Mouse (Mus musculus): Measurements from ENCODE around the gene Fmc1.
"Not testable (repeated sequence)": the region's sequence is repeated elsewhere in the genome, so short reads cannot be mapped to it uniquely, and the experiment has no call there.

The Fmc1 gene

GRCm38 (mm10) chr6:38547707-38548106, 14.4 kb downstream of the Fmc1 start:
- Histone ChIP-seq H3K27me3 (ENCODE audit: control insufficient read depth, insufficient read depth, low read length, poor library complexity, severe bottlenecking) (no peaks in the 10 kb centered on the region), H3K36me3 (ENCODE audit: control insufficient read depth, insufficient read depth, low read length, poor library complexity, severe bottlenecking) (no peaks in the 10 kb centered on the region)
- DNase-seq (ENCODE audit: low read depth, low spot score): no peak

GRCm38 (mm10) chr6:38548595-38548994, 15.3 kb downstream of the Fmc1 start:
- H3K36me3 ChIP-seq (ENCODE audit: control insufficient read depth, insufficient read depth, low read length, poor library complexity, severe bottlenecking); H3K27me3 ChIP-seq (ENCODE audit: control insufficient read depth, insufficient read depth, low read length, poor library complexity, severe bottlenecking); DNase-seq (ENCODE audit: low read depth, low spot score): not testable (repeated sequence)

- H3K27me3 ChIP-seq (ENCODE audit: control insufficient read depth, insufficient read depth, low read length, poor library complexity, severe bottlenecking); H3K36me3 ChIP-seq (ENCODE audit: control insufficient read depth, insufficient read depth, low read length, poor library complexity, severe bottlenecking); DNase-seq (ENCODE audit: low read depth, low spot score): not testable (repeated sequence)
These were observed 16.5 kb downstream of the Fmc1 start for GRCm38 (mm10) chr6:38549840-38550239.

- peak; percentile 75 for DNase-seq (ENCODE audit: low read depth, low spot score)
- H3K27me3 ChIP-seq (ENCODE audit: control insufficient read depth, insufficient read depth, low read length, poor library complexity, severe bottlenecking): no peaks in the 10 kb centered on the region
- no peaks in the 10 kb centered on the region for H3K36me3 ChIP-seq (ENCODE audit: control insufficient read depth, insufficient read depth, low read length, poor library complexity, severe bottlenecking)
These were observed 17.2 kb downstream of the Fmc1 start for GRCm38 (mm10) chr6:38550250-38551061.

GRCm38 (mm10) chr6:38551062-38551988, 18.0 kb downstream of the Fmc1 start, which contains the start of gene Luc7l2:
Gene Luc7l2, plus strand, starts transcription at chr6:38551334.
- no peaks in the 10 kb centered on the region for H3K36me3 ChIP-seq (ENCODE audit: control insufficient read depth, insufficient read depth, low read length, poor library complexity, severe bottlenecking)
- peak; percentile 99 for DNase-seq (ENCODE audit: low read depth, low spot score)
- H3K27me3 ChIP-seq (ENCODE audit: control insufficient read depth, insufficient read depth, low read length, poor library complexity, severe bottlenecking): no peaks in the 10 kb centered on the region

- DNase-seq (ENCODE audit: low read depth, low spot score): peak; percentile 97
- no peaks in the 10 kb centered on the region for H3K36me3 ChIP-seq (ENCODE audit: control insufficient read depth, insufficient read depth, low read length, poor library complexity, severe bottlenecking)
- H3K27me3 ChIP-seq (ENCODE audit: control insufficient read depth, insufficient read depth, low read length, poor library complexity, severe bottlenecking): no peaks in the 10 kb centered on the region
These were observed 18.8 kb downstream of the Fmc1 start for GRCm38 (mm10) chr6:38551989-38552635.

GRCm38 (mm10) chr6:38552636-38553000, 19.3 kb downstream of the Fmc1 start:
- no peak for DNase-seq (ENCODE audit: low read depth, low spot score)
- H3K36me3 ChIP-seq (ENCODE audit: control insufficient read depth, insufficient read depth, low read length, poor library complexity, severe bottlenecking): no peaks in the 10 kb centered on the region
- H3K27me3 ChIP-seq (ENCODE audit: control insufficient read depth, insufficient read depth, low read length, poor library complexity, severe bottlenecking): no peaks in the 10 kb centered on the region

GRCm38 (mm10) chr6:38576096-38576495, 42.8 kb downstream of the Fmc1 start:
- peaks cover 6% of the 10 kb centered on the region; the same call in 1 of the 2 replicates for H3K36me3 ChIP-seq (ENCODE audit: control insufficient read depth, insufficient read depth, low read length, poor library complexity, severe bottlenecking)
- no peaks in the 10 kb centered on the region for H3K27me3 ChIP-seq (ENCODE audit: control insufficient read depth, insufficient read depth, low read length, poor library complexity, severe bottlenecking)
- DNase-seq (ENCODE audit: low read depth, low spot score): peak; percentile 78

- peaks cover 2% of the 10 kb centered on the region; the same call in 1 of the 2 replicates for H3K36me3 ChIP-seq (ENCODE audit: control insufficient read depth, insufficient read depth, low read length, poor library complexity, severe bottlenecking)
- H3K27me3 ChIP-seq (ENCODE audit: control insufficient read depth, insufficient read depth, low read length, poor library complexity, severe bottlenecking): no peaks in the 10 kb centered on the region
- no peak for DNase-seq (ENCODE audit: low read depth, low spot score)
These were observed 47.0 kb downstream of the Fmc1 start for GRCm38 (mm10) chr6:38580112-38580857.

GRCm38 (mm10) chr6:38581711-38582110, 48.4 kb downstream of the Fmc1 start:
- no peaks in the 10 kb centered on the region for H3K27me3 ChIP-seq (ENCODE audit: control insufficient read depth, insufficient read depth, low read length, poor library complexity, severe bottlenecking)
- DNase-seq (ENCODE audit: low read depth, low spot score): peak; percentile 13
- H3K36me3 ChIP-seq (ENCODE audit: control insufficient read depth, insufficient read depth, low read length, poor library complexity, severe bottlenecking): peaks cover 7% of the 10 kb centered on the region; the same call in 1 of the 2 replicates

Measured in splenic B cell, adult 2 months (primary cell).